In the genomic region with DNA sequence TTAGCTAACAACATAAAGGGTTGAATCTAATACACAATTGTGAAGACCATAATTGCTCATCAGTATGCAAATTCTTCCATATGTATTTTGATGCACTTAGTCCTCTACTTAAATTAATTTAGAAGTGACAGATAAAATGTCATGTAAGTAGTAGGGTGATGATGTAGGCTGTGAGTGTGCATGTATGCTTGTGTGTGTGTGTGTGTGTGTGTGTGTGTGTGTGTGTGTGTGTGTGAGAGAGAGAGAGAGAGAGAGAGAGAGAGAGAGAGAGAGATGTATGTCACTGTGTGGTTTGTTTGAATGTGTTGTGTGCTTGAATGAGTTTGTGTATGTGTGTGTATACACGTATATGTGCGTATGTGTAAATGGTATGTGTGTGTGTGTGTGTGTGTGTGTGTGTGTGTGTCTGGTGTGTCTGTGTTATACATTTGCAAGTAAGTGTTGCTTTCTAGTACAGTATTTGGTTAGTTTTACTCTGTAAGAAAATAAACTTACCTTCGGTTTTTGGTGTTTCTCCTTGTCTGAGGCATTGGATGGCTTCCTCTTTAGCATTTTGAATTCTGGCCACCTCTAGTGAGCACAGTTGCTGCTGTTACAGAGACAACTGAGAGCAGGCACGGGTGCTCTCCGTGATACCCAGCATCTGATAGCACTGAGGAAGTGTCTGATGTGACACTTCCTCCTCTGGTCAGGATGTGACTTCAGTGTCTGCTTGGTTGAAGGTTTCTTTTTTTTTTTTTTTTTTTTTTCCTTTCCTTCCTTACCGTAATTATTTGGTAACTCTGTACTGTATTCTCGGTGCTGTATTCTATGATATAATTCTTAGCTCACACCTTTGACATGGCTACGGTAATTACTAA, we compare ENCODE assay signal across 8 mouse cellular contexts.
DNase-seq lines count a peak whose midpoint lies in the region; ATAC-seq and TF ChIP-seq lines count a peak whose summit lies in the region.

No protein-coding gene starts in this region.

- intact Hi-C loops in left cerebral cortex, postnatal 14 days (cut with DNase I) = no loop called here
- intact Hi-C loops in left cerebral cortex, adult 2 months (cut with DNase I) = no loop called here

- H3K4me1 ChIP-seq in heart, embryonic 15.5 days (replicated peaks) = no peaks in the 10 kb centered on the region
- H3K4me1 ChIP-seq in forebrain, embryonic 16.5 days (replicated peaks; ENCODE audit: control insufficient read depth, insufficient read depth, low read length) = 0 out of 2 replicates have a peak, but pooled peaks cover 3% of the 10 kb centered on the region
- no peaks in the 10 kb centered on the region for H3K4me1 ChIP-seq in hindbrain, embryonic 16.5 days (ENCODE audit: control insufficient read depth, insufficient read depth, low read depth, low read length)

- H3K4me3 ChIP-seq in left cerebral cortex, adult 2 months = no peak overlapping the region; the same call in 1 of the 2 replicates
- H3K4me3 ChIP-seq in heart, embryonic 15.5 days = peak overlapping the region; percentile 17; the same call in 1 of the 2 replicates
- H3K4me3 ChIP-seq in forebrain, embryonic 16.5 days (replicated peaks; ENCODE audit: low read length) = no peak overlapping the region
- no peak overlapping the region for H3K4me3 ChIP-seq in hindbrain, embryonic 16.5 days (ENCODE audit: low read length)

- H3K4me2 ChIP-seq in heart, embryonic 15.5 days = no peak overlapping the region
- H3K4me2 ChIP-seq in forebrain, embryonic 16.5 days (ENCODE audit: low read length) = no peak overlapping the region
- H3K4me2 ChIP-seq in hindbrain, embryonic 16.5 days (ENCODE audit: low read length) = no peak overlapping the region

- TF ChIP-seq CTCF in left cerebral cortex, adult 2 months (IDR thresholded peaks at IDR 0.05) = no peak

- H3K27me3 ChIP-seq in heart, embryonic 15.5 days = no peaks in the 10 kb centered on the region
- H3K27me3 ChIP-seq in forebrain, embryonic 16.5 days (replicated peaks; ENCODE audit: control insufficient read depth, insufficient read depth, low read length) = no peaks in the 10 kb centered on the region
- no peaks in the 10 kb centered on the region for H3K27me3 ChIP-seq in hindbrain, embryonic 16.5 days (replicated peaks; ENCODE audit: control insufficient read depth, insufficient read depth, low read length)

- no peaks in the 10 kb centered on the region for H3K9me3 ChIP-seq in heart, embryonic 15.5 days (replicated peaks)
- no peaks in the 10 kb centered on the region for H3K9me3 ChIP-seq in forebrain, embryonic 16.5 days (ENCODE audit: control insufficient read depth, low read length)
- no peaks in the 10 kb centered on the region for H3K9me3 ChIP-seq in hindbrain, embryonic 16.5 days (ENCODE audit: control insufficient read depth, low read length)

- WGBS in heart, embryonic 15.5 days = 51% methylated on average over 8 of the region's 8 CpGs
- WGBS in forebrain, embryonic 16.5 days = 80% methylated on average over 8 of the region's 8 CpGs
- WGBS in hindbrain, embryonic 16.5 days = 83% methylated on average over 8 of the region's 8 CpGs

- DNase-seq in left cerebral cortex, postnatal 14 days (ENCODE audit: low spot score in 2 of 2) = peak; percentile 4 to 10
- DNase-seq in left cerebral cortex, adult 2 months (ENCODE audit: extremely low spot score in 1 of 2, low spot score in 2 of 2) = no peak
- DNase-seq in lung, postnatal 25 days (ENCODE audit: low spot score) = peak; percentile 57
- DNase-seq in thymus, postnatal 0 days (ENCODE audit: low spot score) = peak; percentile 78
- DNase-seq in cerebellum, adult 9-11 months = no peak

- H3K36me3 ChIP-seq in heart, embryonic 15.5 days = no peaks in the 10 kb centered on the region
- no peaks in the 10 kb centered on the region for H3K36me3 ChIP-seq in forebrain, embryonic 16.5 days (ENCODE audit: control insufficient read depth, insufficient read depth)
- H3K36me3 ChIP-seq in hindbrain, embryonic 16.5 days (ENCODE audit: control insufficient read depth, insufficient read depth, low read length) = no peaks in the 10 kb centered on the region

- no peak overlapping the region for H3K27ac ChIP-seq in left cerebral cortex, adult 2 months
- no peak overlapping the region for H3K27ac ChIP-seq in heart, embryonic 15.5 days
- no peak overlapping the region for H3K27ac ChIP-seq in forebrain, embryonic 16.5 days (ENCODE audit: low read length)
- no peak overlapping the region for H3K27ac ChIP-seq in hindbrain, embryonic 16.5 days (ENCODE audit: low read depth, low read length)

- no peak overlapping the region for H3K9ac ChIP-seq in heart, embryonic 15.5 days
- no peak overlapping the region for H3K9ac ChIP-seq in forebrain, embryonic 16.5 days (replicated peaks; ENCODE audit: low read depth, low read length)
- no peak overlapping the region for H3K9ac ChIP-seq in hindbrain, embryonic 16.5 days (ENCODE audit: low read depth, low read length)

- no peak for ATAC-seq in heart, embryonic 15.5 days (replicated peaks; ENCODE audit: insufficient number of reproducible peaks, insufficient read depth, low FRiP score, low read depth)
- ATAC-seq in forebrain, embryonic 16.5 days = no peak
- no peak for ATAC-seq in hindbrain, embryonic 16.5 days

Comparison
In these comparisons a context has a peak if more than half of its experiments do, and no peak if none do; other contexts are left out.
1. DNase-seq: peak in left cerebral cortex, postnatal 14 days (2 of 2), lung, postnatal 25 days (single experiment) and thymus, postnatal 0 days (single experiment); none in left cerebral cortex, adult 2 months (0 of 2) and cerebellum, adult 9-11 months (single experiment).